Mouse (Mus musculus) liver, embryonic 16.5 days (tissue): ENCODE results near the gene Sv2a. TPM values are rescaled to one million over a fixed set of nuclear protein-coding genes. Genes with fewer than 3 reads are reported as not detected.

Experiments
- ATAC-seq: fragments of 200-750 bp; cut with Nextera tagmentation; 2 replicates; pipeline ENCODE4 v1.8.0; 2017; ENCODE audit warnings: low read depth, mild to moderate bottlenecking, moderate number of reproducible peaks, moderate library complexity
- H3K27ac ChIP-seq: fragments of 300-500 bp; sonication (generic); 2 replicates; pipeline ENCODE4 v1.5.1; 2014; ENCODE audit warnings: mild to moderate bottlenecking, low read length
- H3K27me3 ChIP-seq: fragments of 300-500 bp; sonication (generic); 2 replicates; pipeline ENCODE4 v1.6.1; 2014; ENCODE audit warnings: low read depth, low read length, mixed read lengths; ENCODE audit not compliant: control insufficient read depth, insufficient read depth
- H3K36me3 ChIP-seq: fragments of 300-500 bp; sonication (generic); 2 replicates; pipeline ENCODE4 v1.6.1; 2014; ENCODE audit warnings: mild to moderate bottlenecking; ENCODE audit not compliant: control insufficient read depth, insufficient read depth
- H3K4me1 ChIP-seq: fragments of 300-500 bp; sonication (generic); 2 replicates; pipeline ENCODE4 v1.6.1; 2014; ENCODE audit warnings: low read depth, low read length, mixed read lengths; ENCODE audit not compliant: control insufficient read depth
- H3K4me2 ChIP-seq: fragments of 300-500 bp; sonication (generic); 2 replicates; pipeline ENCODE4 v1.6.1; 2014; ENCODE audit warnings: low read depth, low read length, mixed read lengths
- H3K4me3 ChIP-seq: fragments of 300-500 bp; sonication (generic); 2 replicates; pipeline ENCODE4 v1.5.1; 2014; ENCODE audit warnings: low read depth, mild to moderate bottlenecking, low read length
- H3K9ac ChIP-seq: fragments of 300-500 bp; sonication (generic); 2 replicates; pipeline ENCODE4 v1.6.1; 2014; ENCODE audit warnings: low read depth, low read length
- H3K9me3 ChIP-seq: fragments of 300-500 bp; sonication (generic); replicated peaks from 2 replicates; pipeline ENCODE4 v1.6.1; 2016; ENCODE audit warnings: low read length; ENCODE audit not compliant: control insufficient read depth
- WGBS: fragments of 180-500 bp; shearing (Covaris S2); extraction: QIAGEN DNeasy Blood & Tissue Kit; methylation state at CpG from one replicate; pipeline ENCODE4 v1.1.7; 2014; ENCODE audit not compliant: insufficient replicate concordance; 5-methylcytosine and 5-hydroxymethylcytosine counted together
- polyA plus RNA-seq: library from polyadenylated mRNA; unstranded; fragments of >200 nt; fragmentation: Nextera tagmentation; extraction: Ambion mirVana; gene quantifications from 2 replicates; pipeline ENCODE4 v1.2.1, GENCODE M21; 2015

Sv2a gene
- polyA plus RNA-seq, result 0.12 and 0.13 TPM in 2 replicates

GRCm38 (mm10) chr3:96180727-96181477 lies at the start of gene Sv2a:
Gene Sv2a (plus strand): TSS chr3:96181151.
- H3K4me1 ChIP-seq, result no peaks in the 10 kb centered on the region
- WGBS, result under 1% methylated on average over 21 of the region's 23 CpGs
- H3K4me2 ChIP-seq, result peak within 1 kb of the TSS; percentile 53
- H3K36me3 ChIP-seq, result peaks cover 13% of the 10 kb centered on the region
- no peak within 1 kb of the TSS for H3K9ac ChIP-seq
- H3K27me3 ChIP-seq, result peaks cover 8% of the 10 kb centered on the region
- no peaks in the 10 kb centered on the region for H3K9me3 ChIP-seq
- ATAC-seq, result no peak
- H3K4me3 ChIP-seq, result peak within 1 kb of the TSS; percentile 33
- H3K27ac ChIP-seq, result no peak within 1 kb of the TSS

- no peak overlapping the region for H3K27ac ChIP-seq
Observed at GRCm38 (mm10) chr3:96132478-96132877, 48.5 kb upstream of the Sv2a start.

GRCm38 (mm10) chr3:96133327-96133905 lies 47.5 kb upstream of the Sv2a start:
- no peaks in the 10 kb centered on the region for H3K27me3 ChIP-seq
- H3K27ac ChIP-seq, result peak overlapping the region; percentile 33
- no peak overlapping the region for H3K4me3 ChIP-seq
- no peaks in the 10 kb centered on the region for H3K9me3 ChIP-seq
- 67% methylated on average over 11 of the region's 11 CpGs for WGBS
- ATAC-seq, result no peak
- no peak overlapping the region for H3K4me2 ChIP-seq
- H3K4me1 ChIP-seq, result peaks cover 3% of the 10 kb centered on the region
- H3K9ac ChIP-seq, result no peak overlapping the region
- no peaks in the 10 kb centered on the region; the same call in 1 of the 2 replicates for H3K36me3 ChIP-seq

More at GRCm38 (mm10) chr3:96132478-96132877, 48.5 kb upstream of the Sv2a start:
- H3K9ac ChIP-seq, result no peak overlapping the region
- H3K4me3 ChIP-seq, result no peak overlapping the region
- peaks cover 3% of the 10 kb centered on the region for H3K4me1 ChIP-seq
- no peaks in the 10 kb centered on the region for H3K9me3 ChIP-seq
- H3K4me2 ChIP-seq, result no peak overlapping the region
- no peaks in the 10 kb centered on the region; the same call in 1 of the 2 replicates for H3K36me3 ChIP-seq
- no peaks in the 10 kb centered on the region for H3K27me3 ChIP-seq
- WGBS, result 72% methylated on average over 3 of the region's 3 CpGs
- ATAC-seq, result no peak

- 71% methylated on average over 3 of the region's 3 CpGs for WGBS
- Histone ChIP-seq H3K9ac (no peak overlapping the region), H3K4me2 (no peak overlapping the region), H3K27ac (no peak overlapping the region), H3K36me3 (no peaks in the 10 kb centered on the region; the same call in 1 of the 2 replicates), H3K4me3 (no peak overlapping the region), H3K27me3 (no peaks in the 10 kb centered on the region), H3K4me1 (peaks cover 3% of the 10 kb centered on the region), H3K9me3 (no peaks in the 10 kb centered on the region)
- ATAC-seq, result no peak
Observed at GRCm38 (mm10) chr3:96135011-96135410, 45.9 kb upstream of the Sv2a start.

- Histone ChIP-seq H3K9ac (no peak overlapping the region), H3K36me3 (peaks cover 11% of the 10 kb centered on the region), H3K9me3 (no peaks in the 10 kb centered on the region), H3K4me3 (no peak overlapping the region), H3K27ac (no peak overlapping the region), H3K4me2 (no peak overlapping the region), H3K27me3 (no peaks in the 10 kb centered on the region), H3K4me1 (no peaks in the 10 kb centered on the region)
- WGBS, result 6% methylated on average over 5 of the region's 5 CpGs
- 0 out of 2 replicates have a peak, but pooled peaks have one; percentile 24 for ATAC-seq
Observed at GRCm38 (mm10) chr3:96147950-96148349, 33.0 kb upstream of the Sv2a start.

- 64% methylated on average over 7 of the region's 7 CpGs for WGBS
- no peak for ATAC-seq
Observed at GRCm38 (mm10) chr3:96151836-96152235, 29.1 kb upstream of the Sv2a start.

GRCm38 (mm10) chr3:96152611-96153010 lies 28.3 kb upstream of the Sv2a start:
- no peak overlapping the region for H3K9ac ChIP-seq
- H3K27ac ChIP-seq, result no peak overlapping the region
- 86% methylated on average over 5 of the region's 5 CpGs for WGBS
- H3K4me2 ChIP-seq, result no peak overlapping the region
- H3K4me1 ChIP-seq, result no peaks in the 10 kb centered on the region
- H3K36me3 ChIP-seq, result peaks cover 22% of the 10 kb centered on the region
- H3K27me3 ChIP-seq, result no peaks in the 10 kb centered on the region
- no peak overlapping the region for H3K4me3 ChIP-seq
- no peak for ATAC-seq
- H3K9me3 ChIP-seq, result no peaks in the 10 kb centered on the region

More at GRCm38 (mm10) chr3:96151836-96152235, 29.1 kb upstream of the Sv2a start:
- no peak overlapping the region for H3K27ac ChIP-seq
- H3K27me3 ChIP-seq, result no peaks in the 10 kb centered on the region
- H3K4me3 ChIP-seq, result no peak overlapping the region
- H3K9me3 ChIP-seq, result no peaks in the 10 kb centered on the region
- H3K4me1 ChIP-seq, result no peaks in the 10 kb centered on the region
- H3K9ac ChIP-seq, result no peak overlapping the region
- H3K36me3 ChIP-seq, result peaks cover 22% of the 10 kb centered on the region
- H3K4me2 ChIP-seq, result no peak overlapping the region

GRCm38 (mm10) chr3:96155501-96155900 lies 25.4 kb upstream of the Sv2a start:
- Histone ChIP-seq H3K4me1 (peaks cover 4% of the 10 kb centered on the region), H3K27me3 (peaks cover 8% of the 10 kb centered on the region), H3K36me3 (peaks cover 22% of the 10 kb centered on the region), H3K27ac (no peak overlapping the region), H3K9ac (no peak overlapping the region), H3K4me3 (no peak overlapping the region), H3K4me2 (no peak overlapping the region), H3K9me3 (no peaks in the 10 kb centered on the region)
- no peak for ATAC-seq
- WGBS, result 80% methylated on average over 8 of the region's 8 CpGs

- peaks cover 34% of the 10 kb centered on the region for H3K27me3 ChIP-seq
- H3K9ac ChIP-seq, result no peak overlapping the region; the same call in 1 of the 2 replicates
- ATAC-seq, result no peak; the same call in 1 of the 2 replicates
- no peak overlapping the region for H3K4me2 ChIP-seq
- peak overlapping the region; percentile 45; the same call in 1 of the 2 replicates for H3K27ac ChIP-seq
- H3K4me3 ChIP-seq, result no peak overlapping the region
- peaks cover 2% of the 10 kb centered on the region for H3K36me3 ChIP-seq
- peaks cover 4% of the 10 kb centered on the region for H3K4me1 ChIP-seq
- WGBS, result 59% methylated on average over 4 of the region's 4 CpGs
- no peaks in the 10 kb centered on the region for H3K9me3 ChIP-seq
Observed at GRCm38 (mm10) chr3:96159820-96160219, 21.1 kb upstream of the Sv2a start.
